Mouse (Mus musculus): ENCODE results near the gene Slc5a12.

The Slc5a12 gene

GRCm38 (mm10) chr2:110596932-110597331 is at the start of gene Slc5a12:
Slc5a12 (plus strand) TSS chr2:110597298.
- no peak for DNase-seq (ENCODE audit: low read depth, low spot score)

GRCm38 (mm10) chr2:110556098-110556497 is 41.0 kb upstream of the Slc5a12 start:
- DNase-seq (ENCODE audit: low read depth, low spot score): no peak

GRCm38 (mm10) chr2:110562621-110563020 is 34.5 kb upstream of the Slc5a12 start:
- no peak for DNase-seq (ENCODE audit: low read depth, low spot score)

- DNase-seq (ENCODE audit: low read depth, low spot score): peak; percentile 18
Measured at GRCm38 (mm10) chr2:110564673-110565627, 32.1 kb upstream of the Slc5a12 start.

GRCm38 (mm10) chr2:110586692-110587091 is 10.4 kb upstream of the Slc5a12 start:
- DNase-seq (ENCODE audit: low read depth, low spot score): no peak

DNA sequence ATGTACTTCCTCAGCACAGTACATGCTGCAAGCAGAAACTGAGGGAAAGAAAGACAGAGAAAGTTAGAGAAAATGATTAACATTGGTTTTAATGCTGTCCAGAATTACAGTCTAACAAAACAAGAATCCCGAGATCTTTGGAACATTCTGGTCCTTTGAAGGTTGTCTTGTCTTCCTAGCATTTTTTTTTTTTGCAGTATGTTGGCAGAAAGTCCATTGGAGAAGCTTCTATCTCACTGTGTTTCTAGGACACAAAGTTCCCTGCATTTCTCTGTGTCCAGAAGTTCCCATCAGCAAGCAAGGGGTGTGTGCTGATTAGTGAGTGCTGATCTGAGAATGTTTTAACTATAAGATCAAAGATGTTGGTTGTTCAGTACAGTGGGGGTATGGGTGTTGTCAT is 7.1 kb upstream of the Slc5a12 start:
- no peak for DNase-seq (ENCODE audit: low read depth, low spot score)

DNA sequence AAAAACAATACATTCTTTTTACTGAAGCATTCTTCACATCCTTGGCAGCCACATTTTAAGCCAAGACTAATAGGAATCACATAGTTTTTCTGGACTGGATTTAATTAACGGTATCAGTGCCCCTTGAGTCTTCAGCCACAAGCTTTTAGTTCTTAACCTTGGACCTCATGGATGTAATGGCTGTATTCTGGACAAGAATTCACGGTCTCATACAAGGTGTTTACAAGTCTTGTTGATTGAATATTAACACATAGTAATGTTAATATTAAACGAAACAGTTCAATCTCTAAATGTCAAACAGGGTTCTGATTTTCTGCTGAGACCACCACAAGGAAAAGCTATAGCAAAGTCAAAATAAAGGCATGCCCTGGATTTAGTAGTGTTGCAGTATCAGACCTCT is 4.8 kb upstream of the Slc5a12 start:
- DNase-seq (ENCODE audit: low read depth, low spot score): no peak

GRCm38 (mm10) chr2:110644358-110644757 is 47.3 kb downstream of the Slc5a12 start:
- DNase-seq (ENCODE audit: low read depth, low spot score): no peak

GRCm38 (mm10) chr2:110644846-110645245 is 47.7 kb downstream of the Slc5a12 start:
- DNase-seq (ENCODE audit: low read depth, low spot score): no peak

GRCm38 (mm10) chr2:110663329-110663728 is 66.2 kb downstream of the Slc5a12 start:
- DNase-seq (ENCODE audit: low read depth, low spot score): peak; percentile 7

- DNase-seq (ENCODE audit: low read depth, low spot score): no peak
Measured at GRCm38 (mm10) chr2:110671071-110671624, 74.0 kb downstream of the Slc5a12 start.
